Mouse (Mus musculus) neural tube, embryonic 11.5 days (tissue): ENCODE results near the gene Parvg. TPM values are rescaled to one million over a fixed set of nuclear protein-coding genes. Genes with fewer than 3 reads are reported as not detected.

Source experiments
- ATAC-seq: fragments of 200-750 bp; cut with Nextera tagmentation; 2 replicates; pipeline ENCODE4 v1.8.0; 2017; ENCODE audit warnings: moderate number of reproducible peaks, mild to moderate bottlenecking, moderate TSS enrichment, moderate library complexity; ENCODE audit not compliant: insufficient read depth, low FRiP score, low TSS enrichment
- DNase-seq: peaks from one replicate; pipeline ENCODE4 v3.0.0-alpha.2; 2015; ENCODE audit warnings: low spot score
- H3K27ac ChIP-seq: fragments of 300-500 bp; sonication (generic); 2 replicates; pipeline ENCODE4 v1.5.1; 2014; ENCODE audit warnings: low read depth, mild to moderate bottlenecking, low read length
- H3K27me3 ChIP-seq: fragments of 300-500 bp; sonication (generic); 2 replicates; pipeline ENCODE4 v1.6.1; 2014; ENCODE audit warnings: mild to moderate bottlenecking, low read length, mixed read lengths; ENCODE audit not compliant: control insufficient read depth, insufficient read depth
- H3K36me3 ChIP-seq: fragments of 300-500 bp; sonication (generic); 2 replicates; pipeline ENCODE4 v1.6.1; 2014; ENCODE audit warnings: mild to moderate bottlenecking, low read length, moderate library complexity, mixed read lengths; ENCODE audit not compliant: control insufficient read depth, insufficient read depth
- H3K4me1 ChIP-seq: fragments of 300-500 bp; sonication (generic); 2 replicates; pipeline ENCODE4 v1.6.1; 2014; ENCODE audit warnings: low read length, mixed read lengths; ENCODE audit not compliant: control insufficient read depth, insufficient read depth
- H3K4me2 ChIP-seq: fragments of 300-500 bp; sonication (generic); 2 replicates; pipeline ENCODE4 v1.6.1; 2014; ENCODE audit warnings: low read depth, mild to moderate bottlenecking, moderate library complexity
- H3K4me3 ChIP-seq: fragments of 300-500 bp; sonication (generic); 2 replicates; pipeline ENCODE4 v1.5.1; 2014; ENCODE audit warnings: low read depth, low read length
- H3K9ac ChIP-seq: fragments of 300-500 bp; sonication (generic); 2 replicates; pipeline ENCODE4 v1.6.1; 2014; ENCODE audit warnings: mild to moderate bottlenecking, low read length
- H3K9me3 ChIP-seq: fragments of 300-500 bp; sonication (generic); 2 replicates; pipeline ENCODE4 v1.6.1; 2016; ENCODE audit warnings: low read length; ENCODE audit not compliant: control insufficient read depth
- WGBS: fragments of 180-500 bp; shearing (Covaris S2); extraction: QIAGEN DNeasy Blood & Tissue Kit; methylation state at CpG from one replicate; pipeline ENCODE4 v1.1.7; 2014; 5-methylcytosine and 5-hydroxymethylcytosine counted together
- polyA plus RNA-seq: library from polyadenylated mRNA; unstranded; fragments of >200 nt; fragmentation: Nextera tagmentation; extraction: Ambion mirVana; gene quantifications from 2 replicates; pipeline ENCODE4 v1.2.1, GENCODE M21; 2014

The Parvg gene
- polyA plus RNA-seq, 1 experiment from 2014 or later: 0.78 TPM

DNA sequence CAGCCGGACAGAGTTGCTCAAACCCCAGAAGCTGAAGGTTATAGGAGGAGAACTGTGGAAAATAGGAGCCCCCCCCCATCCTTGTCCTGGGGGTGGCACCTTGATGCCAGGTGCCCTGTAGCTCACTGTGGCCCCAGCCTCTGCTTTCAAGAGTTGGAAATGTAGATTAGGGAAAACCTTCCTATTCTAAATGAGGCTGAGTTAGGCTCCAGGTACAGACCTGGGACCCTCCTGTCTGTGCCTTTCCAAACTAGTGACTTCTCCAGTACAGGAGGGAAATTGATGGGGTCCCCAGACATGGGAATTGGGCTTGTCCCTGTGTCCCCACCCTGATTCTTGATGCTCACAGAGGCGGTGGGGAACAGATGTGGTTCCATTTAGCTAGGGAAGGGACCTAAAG lies 23.2 kb upstream of the Parvg start:
- Histone ChIP-seq H3K4me3 (no peak overlapping the region), H3K27ac (no peak overlapping the region), H3K27me3 (no peaks in the 10 kb centered on the region), H3K9ac (no peak overlapping the region), H3K4me2 (no peak overlapping the region), H3K4me1 (peaks cover 56% of the 10 kb centered on the region), H3K9me3 (no peaks in the 10 kb centered on the region), H3K36me3 (no peaks in the 10 kb centered on the region)
- ATAC-seq: no peak
- 57% methylated on average over 2 of the region's 2 CpGs for WGBS
- no peak for DNase-seq

DNA sequence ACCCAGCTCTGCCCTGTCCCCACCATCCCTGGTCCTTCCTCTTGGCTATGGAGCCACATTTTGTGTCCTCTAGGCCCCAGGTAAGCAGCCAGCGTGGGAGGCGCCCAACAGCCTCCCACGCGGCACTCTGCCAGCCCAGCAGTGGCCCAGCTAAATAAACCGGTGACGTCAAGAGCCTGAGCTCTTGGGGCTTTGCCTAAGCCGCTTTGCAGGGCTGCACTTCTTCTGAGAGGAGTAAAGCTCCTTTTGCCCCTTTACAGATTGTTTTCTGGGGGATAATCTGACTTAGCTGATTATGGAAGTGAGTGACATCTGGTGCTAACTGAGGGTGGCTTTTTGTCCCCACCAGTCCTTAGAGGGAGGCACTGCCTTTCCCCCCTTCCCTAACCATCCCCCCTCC lies 22.8 kb upstream of the Parvg start:
- no peaks in the 10 kb centered on the region for H3K9me3 ChIP-seq
- no peak for ATAC-seq
- H3K27ac ChIP-seq: no peak overlapping the region
- no peaks in the 10 kb centered on the region for H3K27me3 ChIP-seq
- 12% methylated on average over 7 of the region's 7 CpGs for WGBS
- no peak overlapping the region for H3K9ac ChIP-seq
- no peak for DNase-seq
- no peak overlapping the region for H3K4me3 ChIP-seq
- peaks cover 59% of the 10 kb centered on the region for H3K4me1 ChIP-seq
- H3K36me3 ChIP-seq: no peaks in the 10 kb centered on the region
- no peak overlapping the region for H3K4me2 ChIP-seq

GRCm38 (mm10) chr15:84301641-84302420 lies 22.0 kb upstream of the Parvg start:
- no peak for ATAC-seq
- 0 out of 2 replicates have a peak overlapping the region, but pooled peaks have one; percentile 6 for H3K27ac ChIP-seq
- DNase-seq: no peak
- H3K4me3 ChIP-seq: no peak overlapping the region
- no peaks in the 10 kb centered on the region for H3K27me3 ChIP-seq
- no peaks in the 10 kb centered on the region for H3K9me3 ChIP-seq
- peaks cover 59% of the 10 kb centered on the region for H3K4me1 ChIP-seq
- 30% methylated on average over 8 of the region's 8 CpGs for WGBS
- H3K36me3 ChIP-seq: no peaks in the 10 kb centered on the region
- H3K4me2 ChIP-seq: no peak overlapping the region
- H3K9ac ChIP-seq: no peak overlapping the region

DNA sequence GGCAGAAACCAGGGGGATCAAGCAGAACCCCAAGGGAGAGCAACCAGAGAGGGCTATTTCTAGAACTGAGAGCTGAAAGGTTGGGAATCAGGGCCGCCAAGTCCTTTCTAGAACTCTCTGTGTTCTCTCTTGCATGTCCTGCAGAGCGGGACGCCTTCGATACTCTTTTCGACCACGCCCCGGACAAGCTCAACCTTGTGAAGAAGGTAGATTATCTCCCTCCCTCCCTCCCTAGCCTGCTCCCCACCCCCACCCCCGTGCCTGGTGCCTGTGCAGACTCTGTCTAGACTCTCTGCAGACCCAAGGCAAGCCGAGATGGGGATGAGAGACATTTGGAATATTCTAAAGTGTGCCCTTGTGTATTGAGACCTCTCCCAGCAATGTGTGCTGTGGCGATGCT lies 20.6 kb upstream of the Parvg start:
- ATAC-seq (no peak), DNase-seq (no peak)
- WGBS: 73% methylated on average over 10 of the region's 10 CpGs
- Histone ChIP-seq H3K27me3 (no peaks in the 10 kb centered on the region), H3K9ac (no peak overlapping the region), H3K4me2 (no peak overlapping the region), H3K4me3 (no peak overlapping the region), H3K36me3 (no peaks in the 10 kb centered on the region), H3K9me3 (no peaks in the 10 kb centered on the region), H3K27ac (no peak overlapping the region), H3K4me1 (peaks cover 57% of the 10 kb centered on the region)

DNA sequence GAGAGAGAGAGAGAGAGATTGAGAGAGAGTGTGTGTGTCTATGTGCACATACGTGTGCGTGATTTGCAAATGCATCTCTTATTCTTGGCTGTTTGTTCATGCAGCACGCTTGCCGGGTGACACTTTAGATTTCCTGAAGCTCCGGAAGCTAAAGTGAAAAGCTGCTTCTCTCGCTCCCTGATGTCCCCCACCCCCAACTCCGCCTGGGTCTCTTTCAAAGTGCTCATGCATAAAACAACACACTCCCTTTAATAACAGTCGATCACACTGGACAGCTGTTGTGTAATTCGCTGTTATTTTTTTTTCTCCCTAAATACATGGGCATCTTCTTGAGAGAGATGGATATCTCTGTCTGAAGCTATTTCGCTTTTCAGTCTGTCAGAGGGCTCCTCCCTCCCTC lies 18.5 kb upstream of the Parvg start:
- H3K27me3 ChIP-seq: no peaks in the 10 kb centered on the region
- H3K9ac ChIP-seq: no peak overlapping the region
- ATAC-seq: no peak
- 63% methylated on average over 10 of the region's 10 CpGs for WGBS
- no peaks in the 10 kb centered on the region for H3K9me3 ChIP-seq
- H3K36me3 ChIP-seq: no peaks in the 10 kb centered on the region
- H3K4me2 ChIP-seq: no peak overlapping the region
- DNase-seq: peak; percentile 56
- no peak overlapping the region for H3K27ac ChIP-seq
- H3K4me1 ChIP-seq: peaks cover 36% of the 10 kb centered on the region
- H3K4me3 ChIP-seq: no peak overlapping the region

DNA sequence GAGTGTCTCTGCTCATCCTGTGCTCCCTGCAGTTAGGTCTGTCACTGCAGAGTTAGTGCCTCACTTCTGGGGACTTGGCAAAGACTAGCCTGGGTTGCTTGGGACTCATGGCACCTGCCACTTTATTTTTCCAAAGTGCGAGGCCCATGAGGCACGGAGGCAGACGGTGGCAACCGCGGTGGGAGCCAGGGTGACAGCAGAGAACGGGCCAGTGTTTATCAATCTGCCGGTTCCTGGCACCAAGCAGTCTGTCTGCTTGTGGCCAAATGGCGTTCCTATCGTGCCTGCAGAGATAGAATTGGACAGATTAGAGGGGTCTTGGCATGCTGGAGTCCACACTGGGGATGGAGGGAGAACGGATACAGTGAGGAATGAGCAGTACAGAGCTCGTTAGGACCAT lies 13.6 kb upstream of the Parvg start:
- no peak overlapping the region for H3K9ac ChIP-seq
- H3K9me3 ChIP-seq: no peaks in the 10 kb centered on the region
- no peaks in the 10 kb centered on the region for H3K36me3 ChIP-seq
- DNase-seq (no peak), ATAC-seq (no peak)
- no peak overlapping the region for H3K4me3 ChIP-seq
- no peaks in the 10 kb centered on the region for H3K27me3 ChIP-seq
- peaks cover 25% of the 10 kb centered on the region for H3K4me1 ChIP-seq
- WGBS: 70% methylated on average over 11 of the region's 11 CpGs
- no peak overlapping the region for H3K27ac ChIP-seq
- no peak overlapping the region for H3K4me2 ChIP-seq

GRCm38 (mm10) chr15:84311295-84312085 lies 12.3 kb upstream of the Parvg start:
- 88% methylated on average over 9 of the region's 9 CpGs for WGBS
- no peak overlapping the region for H3K4me2 ChIP-seq
- H3K4me1 ChIP-seq: peaks cover 20% of the 10 kb centered on the region
- H3K4me3 ChIP-seq: no peak overlapping the region
- H3K9ac ChIP-seq: no peak overlapping the region
- ATAC-seq (no peak), DNase-seq (no peak)
- no peaks in the 10 kb centered on the region for H3K27me3 ChIP-seq
- H3K27ac ChIP-seq: no peak overlapping the region
- H3K9me3 ChIP-seq: no peaks in the 10 kb centered on the region
- H3K36me3 ChIP-seq: no peaks in the 10 kb centered on the region

- Histone ChIP-seq H3K4me2 (no peak overlapping the region), H3K9me3 (no peaks in the 10 kb centered on the region), H3K9ac (no peak overlapping the region), H3K36me3 (no peaks in the 10 kb centered on the region), H3K4me3 (no peak overlapping the region), H3K4me1 (peaks cover 20% of the 10 kb centered on the region), H3K27me3 (no peaks in the 10 kb centered on the region), H3K27ac (0 out of 2 replicates have a peak overlapping the region, but pooled peaks have one; percentile 21)
- ATAC-seq: no peak
- no peak for DNase-seq
- WGBS: 42% methylated on average over 10 of the region's 10 CpGs
These were observed 10.8 kb upstream of the Parvg start for GRCm38 (mm10) chr15:84312878-84313565.
